Comparison of ENCODE assay signal across 13 mouse cellular contexts in the genomic region with DNA sequence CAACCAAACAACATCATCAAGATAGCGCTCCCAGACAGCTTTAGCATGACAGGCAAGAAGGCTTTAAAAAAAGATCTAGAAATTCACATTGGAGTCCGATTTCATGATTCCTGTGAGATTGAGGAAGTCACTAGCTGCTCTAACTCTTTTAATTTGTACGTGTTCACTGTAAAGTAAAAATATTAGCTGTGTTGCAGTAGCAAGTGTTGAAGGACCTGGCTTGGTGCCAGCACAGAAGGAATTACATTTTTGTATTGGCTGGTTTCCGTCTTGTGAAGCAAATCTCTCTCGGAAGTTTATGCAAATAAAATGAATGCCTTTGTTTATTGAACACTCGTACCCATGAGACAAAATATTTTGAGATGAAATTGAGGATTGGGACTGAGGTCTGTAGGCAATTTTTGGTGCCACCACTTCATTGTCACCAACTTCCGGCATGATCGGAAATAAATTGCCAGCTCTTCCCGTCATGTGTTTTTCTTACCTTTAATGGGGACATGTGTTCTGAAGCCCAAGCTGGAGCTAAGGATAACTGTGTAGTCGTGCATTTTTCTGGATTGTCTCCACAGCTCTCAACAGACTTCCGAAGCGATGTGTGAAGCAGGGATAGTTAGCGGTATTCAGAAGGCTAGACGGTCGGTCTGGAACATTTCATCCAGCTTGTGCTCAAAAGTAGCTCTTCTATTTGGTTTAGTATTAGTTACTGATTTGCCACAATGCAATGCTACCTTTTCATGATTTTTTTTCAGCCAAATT.
A peak's percentile ranks its signal among the peaks of the same experiment; 100 is the strongest.
DNase-seq lines count a peak whose midpoint lies in the region; ATAC-seq lines count a peak whose summit lies in the region.
"Had no signal": no experiment of that assay in that cellular context is flagged by ENCODE, and none has a peak within 500 bp of the region (broad histone marks: within the 10 kb centered on the region; RNA-seq: fewer than 3 reads in every experiment).

No protein-coding gene starts in this region.

- WGBS in forebrain, embryonic 14.5 days = 67% methylated on average over 15 of the region's 15 CpGs
- 82% methylated on average over 15 of the region's 15 CpGs for WGBS in forebrain, embryonic 12.5 days
- 88% methylated on average over 15 of the region's 15 CpGs for WGBS in midbrain, embryonic 14.5 days
- WGBS in midbrain, embryonic 15.5 days = 81% methylated on average over 15 of the region's 15 CpGs
- 55% methylated on average over 15 of the region's 15 CpGs for WGBS in lung, embryonic 15.5 days

- no peaks in the 10 kb centered on the region for H3K9me3 ChIP-seq in forebrain, embryonic 14.5 days (replicated peaks; ENCODE audit: control insufficient read depth, low read length)
- H3K9me3 ChIP-seq in forebrain, embryonic 12.5 days = no peaks in the 10 kb centered on the region
- no peaks in the 10 kb centered on the region for H3K9me3 ChIP-seq in midbrain, embryonic 14.5 days (ENCODE audit: control insufficient read depth, low read length)
- no peaks in the 10 kb centered on the region for H3K9me3 ChIP-seq in midbrain, embryonic 15.5 days
- H3K9me3 ChIP-seq in lung, embryonic 15.5 days = no peaks in the 10 kb centered on the region
- H3K9me3 ChIP-seq: midbrain, embryonic 12.5 days had no signal

- H3K27ac ChIP-seq in forebrain, embryonic 14.5 days (ENCODE audit: low read depth, low read length) = peak overlapping the region; percentile 44; the same call in 1 of the 2 replicates
- H3K27ac ChIP-seq in forebrain, embryonic 12.5 days = no peak overlapping the region
- H3K27ac ChIP-seq in midbrain, embryonic 14.5 days (replicated peaks; ENCODE audit: low read depth, low read length) = no peak overlapping the region
- no peak overlapping the region for H3K27ac ChIP-seq in midbrain, embryonic 15.5 days
- no peak overlapping the region for H3K27ac ChIP-seq in lung, embryonic 15.5 days
- H3K27ac ChIP-seq: liver, embryonic 14.5 days; midbrain, embryonic 12.5 days had no signal

- peak; percentile 75 for DNase-seq in forebrain, embryonic 14.5 days (ENCODE audit: low spot score)
- peak; percentile 27 for DNase-seq in midbrain, embryonic 14.5 days
- no peak for DNase-seq in embryo, embryonic 10 days (ENCODE audit: low spot score)
- DNase-seq in retina, postnatal 1 day = no peak
- DNase-seq: embryo, embryonic 11 days; thymus, postnatal 36 days had no signal

- H3K36me3 ChIP-seq in forebrain, embryonic 14.5 days (ENCODE audit: control insufficient read depth, insufficient read depth, low read length) = no peaks in the 10 kb centered on the region
- H3K36me3 ChIP-seq in forebrain, embryonic 12.5 days (replicated peaks) = no peaks in the 10 kb centered on the region
- no peaks in the 10 kb centered on the region for H3K36me3 ChIP-seq in midbrain, embryonic 14.5 days (ENCODE audit: control insufficient read depth, insufficient read depth, low read length)
- no peaks in the 10 kb centered on the region for H3K36me3 ChIP-seq in midbrain, embryonic 15.5 days (replicated peaks)
- no peaks in the 10 kb centered on the region for H3K36me3 ChIP-seq in lung, embryonic 15.5 days
- H3K36me3 ChIP-seq: midbrain, embryonic 12.5 days had no signal

- no peak overlapping the region for H3K4me3 ChIP-seq in forebrain, embryonic 14.5 days (ENCODE audit: low read depth, low read length)
- no peak overlapping the region for H3K4me3 ChIP-seq in forebrain, embryonic 12.5 days (replicated peaks)
- no peak overlapping the region for H3K4me3 ChIP-seq in midbrain, embryonic 14.5 days (replicated peaks; ENCODE audit: low read depth, low read length)
- H3K4me3 ChIP-seq in midbrain, embryonic 15.5 days = no peak overlapping the region
- no peak overlapping the region for H3K4me3 ChIP-seq in lung, embryonic 15.5 days
- H3K4me3 ChIP-seq: midbrain, embryonic 12.5 days had no signal

- peak; percentile 69; the same call in 1 of the 2 replicates for ATAC-seq in forebrain, embryonic 14.5 days
- ATAC-seq in forebrain, embryonic 12.5 days (ENCODE audit: low FRiP score) = no peak
- ATAC-seq in midbrain, embryonic 14.5 days (ENCODE audit: low FRiP score, low TSS enrichment) = no peak
- no peak for ATAC-seq in midbrain, embryonic 15.5 days (replicated peaks)
- ATAC-seq in lung, embryonic 15.5 days (ENCODE audit: borderline replicate concordance, extremely low read depth, low FRiP score, low TSS enrichment) = no peak
- ATAC-seq in activated CD4-positive, CD25-positive, alpha-beta regulatory T cell, adult 4 months = no peak

- no peaks in the 10 kb centered on the region for H3K27me3 ChIP-seq in forebrain, embryonic 14.5 days (replicated peaks; ENCODE audit: control insufficient read depth, insufficient read depth, low read length)
- no peaks in the 10 kb centered on the region for H3K27me3 ChIP-seq in forebrain, embryonic 12.5 days
- no peaks in the 10 kb centered on the region for H3K27me3 ChIP-seq in midbrain, embryonic 14.5 days (ENCODE audit: control insufficient read depth, insufficient read depth, low read length)
- no peaks in the 10 kb centered on the region for H3K27me3 ChIP-seq in midbrain, embryonic 15.5 days (replicated peaks)
- H3K27me3 ChIP-seq in lung, embryonic 15.5 days = no peaks in the 10 kb centered on the region
- H3K27me3 ChIP-seq: midbrain, embryonic 12.5 days had no signal

- no peak overlapping the region for H3K9ac ChIP-seq in forebrain, embryonic 14.5 days (ENCODE audit: low read length)
- no peak overlapping the region for H3K9ac ChIP-seq in forebrain, embryonic 12.5 days
- no peak overlapping the region for H3K9ac ChIP-seq in midbrain, embryonic 14.5 days (replicated peaks; ENCODE audit: low read length)
- no peak overlapping the region for H3K9ac ChIP-seq in midbrain, embryonic 15.5 days
- no peak overlapping the region for H3K9ac ChIP-seq in lung, embryonic 15.5 days
- H3K9ac ChIP-seq: liver, embryonic 14.5 days; midbrain, embryonic 12.5 days had no signal

- no peaks in the 10 kb centered on the region for H3K4me1 ChIP-seq in forebrain, embryonic 14.5 days (ENCODE audit: control insufficient read depth, insufficient read depth, low read length)
- no peaks in the 10 kb centered on the region for H3K4me1 ChIP-seq in forebrain, embryonic 12.5 days
- H3K4me1 ChIP-seq in midbrain, embryonic 14.5 days (ENCODE audit: control insufficient read depth, insufficient read depth, low read length) = no peaks in the 10 kb centered on the region
- no peaks in the 10 kb centered on the region for H3K4me1 ChIP-seq in midbrain, embryonic 15.5 days
- H3K4me1 ChIP-seq in lung, embryonic 15.5 days = 0 out of 2 replicates have a peak, but pooled peaks cover 8% of the 10 kb centered on the region
- H3K4me1 ChIP-seq: midbrain, embryonic 12.5 days had no signal

- H3K4me2 ChIP-seq in forebrain, embryonic 14.5 days (ENCODE audit: low read length) = no peak overlapping the region
- no peak overlapping the region for H3K4me2 ChIP-seq in forebrain, embryonic 12.5 days
- no peak overlapping the region for H3K4me2 ChIP-seq in midbrain, embryonic 14.5 days (ENCODE audit: low read length)
- H3K4me2 ChIP-seq in midbrain, embryonic 15.5 days = no peak overlapping the region
- peak overlapping the region; percentile 16 for H3K4me2 ChIP-seq in lung, embryonic 15.5 days
- H3K4me2 ChIP-seq: heart, embryonic 11.5 days; midbrain, embryonic 12.5 days had no signal

Comparison
In these comparisons a context has a peak if more than half of its experiments do, and no peak if none do; other contexts are left out.
1. DNase-seq: peak in forebrain, embryonic 14.5 days (single experiment) and midbrain, embryonic 14.5 days (single experiment); none in embryo, embryonic 10 days (single experiment) and retina, postnatal 1 day (single experiment).